Mouse (Mus musculus): ENCODE results near the gene Gdnf.

DNA sequence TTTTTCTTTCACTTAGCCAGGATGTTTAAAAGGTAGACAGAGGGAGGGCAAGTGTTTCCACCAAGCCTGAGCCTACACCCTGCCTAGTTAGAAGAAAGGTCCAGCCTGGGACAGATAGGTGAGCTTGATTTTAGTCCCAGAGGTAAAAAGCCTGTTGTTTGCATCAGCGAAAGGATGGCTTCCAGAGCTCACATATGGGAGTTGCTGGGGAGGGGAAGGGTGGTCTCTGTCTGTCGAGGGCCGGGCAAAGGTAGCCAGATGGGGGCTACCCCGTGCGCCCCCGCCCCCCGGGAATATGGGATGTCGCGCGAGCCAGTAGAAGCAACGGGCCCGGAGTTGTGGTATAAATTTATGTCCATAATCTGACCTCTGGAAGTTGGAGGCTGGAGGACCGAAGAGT, 4.3 kb downstream of the Gdnf start:
- TF ChIP-seq FLI1 (IDR thresholded peaks at IDR 0.05; ENCODE audit: low read length) (no peak), GATA1 (IDR thresholded peaks at IDR 0.05; ENCODE audit: borderline replicate concordance, low read length) (no peak)

Data from megakaryocyte, embryonic 14.5 days (primary cell).